Mouse (Mus musculus) spleen, postnatal 4 days (tissue): Measurements from ENCODE around the gene Polr3c.
"Not testable (repeated sequence)": the region's sequence is repeated elsewhere in the genome, so short reads cannot be mapped to it uniquely, and the experiment has no call there.

Experiments
- DNase-seq, 2 experiments: peaks; one replicate each; pipeline ENCODE4 v3.0.0; 2022; ENCODE audit warnings: low spot score in 2 of 2

The Polr3c gene

GRCm38 (mm10) chr3:96708684-96709064 is 18.8 kb downstream of the Polr3c start:
- DNase-seq: no peak

- peak; percentile 76 to 93 for DNase-seq
These were observed 19.3 kb downstream of the Polr3c start, which contains the start of gene Nudt17 for GRCm38 (mm10) chr3:96707903-96708683. Nudt17 (minus strand) TSS chr3:96708562.

GRCm38 (mm10) chr3:96706984-96707383 is 20.4 kb downstream of the Polr3c start:
- no peak for DNase-seq

- DNase-seq: no peak
These were observed 21.2 kb downstream of the Polr3c start for GRCm38 (mm10) chr3:96706217-96706616.

GRCm38 (mm10) chr3:96704778-96705177 is 22.6 kb downstream of the Polr3c start:
- DNase-seq: peak in 1 of 2 experiments; percentile 80

DNA sequence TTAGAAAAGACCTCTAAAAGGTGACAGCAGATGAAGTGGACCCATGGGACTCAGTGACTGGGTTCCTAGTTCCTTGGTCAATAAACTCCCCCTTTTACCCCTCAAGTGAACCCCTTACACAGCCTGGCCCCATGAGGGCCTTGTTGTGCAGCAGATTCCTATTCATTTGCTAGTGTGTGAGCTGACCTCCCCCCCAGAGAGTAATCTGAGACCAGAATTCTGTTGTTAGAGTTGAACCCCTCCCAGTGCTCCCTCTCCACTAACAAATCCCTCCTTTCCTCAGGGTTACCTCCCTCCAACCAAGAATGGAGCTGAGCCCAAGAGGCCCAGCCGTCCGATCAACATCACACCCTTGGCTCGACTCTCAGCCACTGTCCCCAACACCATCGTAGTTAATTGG is 26.4 kb downstream of the Polr3c start:
- no peak for DNase-seq

GRCm38 (mm10) chr3:96700376-96700775 is 27.1 kb downstream of the Polr3c start:
- DNase-seq: no peak

- no peak for DNase-seq
These were observed 28.3 kb downstream of the Polr3c start for GRCm38 (mm10) chr3:96698993-96699690.

GRCm38 (mm10) chr3:96696766-96697732 is 30.4 kb downstream of the Polr3c start:
- peak; percentile 86 to 93 for DNase-seq

- peak; percentile 70 to 83 for DNase-seq
These were observed 31.1 kb downstream of the Polr3c start, which contains the start of gene Pias3 for GRCm38 (mm10) chr3:96696198-96696765. Pias3 (plus strand) TSS chr3:96696384.

GRCm38 (mm10) chr3:96693579-96693978 is 33.8 kb downstream of the Polr3c start:
- DNase-seq: no peak

GRCm38 (mm10) chr3:96692506-96692905 is 34.9 kb downstream of the Polr3c start:
- no peak for DNase-seq

GRCm38 (mm10) chr3:96690298-96690697 is 37.1 kb downstream of the Polr3c start:
- DNase-seq: no peak

DNA sequence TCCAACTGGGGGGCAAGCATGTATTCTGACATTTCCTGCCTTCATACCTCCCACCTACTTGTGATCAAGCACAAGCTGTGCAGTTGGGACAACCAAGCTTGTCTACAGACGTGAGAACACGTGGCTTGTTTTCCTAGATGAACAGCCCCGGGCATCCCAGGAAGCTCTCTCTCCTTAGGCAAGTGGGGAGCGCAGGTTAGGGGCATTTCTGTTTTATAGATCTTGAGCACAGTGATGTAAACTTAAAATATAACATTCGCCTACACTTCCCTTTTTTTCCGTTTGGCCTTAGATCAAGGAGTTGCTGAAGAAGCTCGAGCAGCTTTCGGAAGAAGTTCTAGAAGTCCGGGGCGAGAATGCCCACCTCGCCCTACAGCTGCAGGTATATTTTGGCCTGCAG is 38.6 kb downstream of the Polr3c start:
- DNase-seq: no peak

- DNase-seq: not testable (repeated sequence)
These were observed 41.4 kb downstream of the Polr3c start for GRCm38 (mm10) chr3:96686057-96686456.

GRCm38 (mm10) chr3:96684822-96685156 is 42.6 kb downstream of the Polr3c start:
- DNase-seq: no peak

DNA sequence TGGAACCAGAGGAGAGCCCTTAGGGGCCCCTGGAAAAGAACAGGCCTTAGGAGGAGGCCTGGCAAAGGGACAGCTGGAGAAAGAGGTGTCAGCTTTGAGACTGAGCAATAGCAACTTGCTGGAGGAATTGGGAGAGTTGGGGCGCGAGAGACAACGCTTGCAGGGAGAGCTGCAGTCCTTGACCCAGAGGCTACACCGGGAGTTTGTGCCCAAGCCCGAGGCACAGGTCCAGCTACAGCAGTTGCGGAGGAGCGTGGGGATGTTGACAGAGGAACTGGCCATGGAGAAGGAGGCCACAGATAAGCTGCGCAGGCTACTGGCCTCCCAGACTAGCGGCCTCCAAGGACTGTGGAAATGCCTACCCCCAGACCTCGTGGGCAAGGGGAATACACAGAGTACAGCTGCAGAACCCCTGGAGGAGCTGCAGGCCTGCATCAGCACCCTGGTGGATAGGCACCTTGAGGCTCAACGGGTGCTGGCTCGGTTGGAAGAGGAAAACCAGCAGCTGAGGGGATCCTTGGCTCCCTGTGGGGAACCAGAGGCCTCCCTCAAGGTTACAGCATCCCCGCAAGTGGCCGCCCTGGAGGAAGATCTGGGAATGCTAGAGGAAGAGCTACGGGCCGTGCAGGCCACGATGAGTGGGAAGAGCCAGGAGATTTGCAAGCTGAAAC is 43.1 kb downstream of the Polr3c start:
- DNase-seq: no peak

DNA sequence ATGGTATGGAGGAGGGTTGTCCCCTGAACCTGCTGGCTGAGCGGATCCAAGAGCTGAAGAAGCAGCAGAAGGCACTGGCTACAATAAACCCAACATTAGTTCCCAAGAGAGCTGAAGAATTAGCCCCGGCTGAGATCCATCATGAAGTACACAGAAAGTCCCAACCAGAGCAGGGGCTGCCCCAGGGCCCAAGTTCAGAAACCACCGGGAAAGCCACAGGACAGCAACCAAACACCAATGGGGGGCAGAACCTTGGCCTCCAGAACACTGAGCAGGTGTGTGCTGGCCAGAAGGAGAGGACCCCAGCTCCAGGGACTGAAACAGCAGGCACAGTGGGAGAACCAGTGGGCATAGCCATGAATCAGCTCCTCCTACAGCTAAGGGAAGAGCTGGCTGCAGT is 43.9 kb downstream of the Polr3c start:
- DNase-seq: no peak

DNA sequence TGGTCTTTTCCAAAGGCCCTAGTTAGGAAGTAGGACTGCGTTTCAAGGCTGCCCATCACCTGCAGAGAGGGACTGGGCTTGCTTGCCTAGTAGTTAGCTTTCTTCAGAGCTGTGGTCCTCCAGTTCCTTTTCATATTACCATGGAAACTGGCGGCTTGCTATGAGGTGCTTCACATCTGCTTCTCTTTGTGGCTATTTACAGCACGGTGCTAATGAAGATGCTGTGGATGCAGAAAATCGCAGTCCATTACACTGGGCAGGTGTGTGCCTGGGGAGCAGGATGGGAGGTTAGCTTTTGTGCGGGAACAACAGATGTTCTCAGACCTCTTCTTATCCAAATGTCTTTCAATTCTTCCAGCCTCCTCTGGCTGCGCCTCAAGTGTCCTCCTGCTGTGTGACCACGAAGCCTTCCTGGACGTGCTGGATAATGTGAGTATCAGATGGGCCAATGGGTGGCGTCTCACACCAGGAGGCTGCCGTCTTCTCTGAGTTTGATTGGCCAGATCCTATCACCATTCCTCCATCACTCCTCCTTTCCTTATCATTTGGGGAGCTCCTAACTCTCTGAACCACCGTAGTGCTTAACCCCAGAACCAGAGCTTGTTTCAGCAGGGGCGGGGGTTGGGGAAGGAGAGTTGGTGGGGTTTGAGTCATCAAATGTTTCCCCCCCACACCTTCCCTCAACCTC is 47.0 kb downstream of the Polr3c start:
- DNase-seq: no peak

GRCm38 (mm10) chr3:96679159-96679674 is 48.2 kb downstream of the Polr3c start:
- DNase-seq: no peak
